Mouse (Mus musculus): ENCODE measurements at regions not wholly inside any gene's neighbourhood (a gene's known extent, or its start where the extent isn't known, plus 50 kb on each side); places are given as distances from the start of the nearest gene placed in this dataset.

DNA sequence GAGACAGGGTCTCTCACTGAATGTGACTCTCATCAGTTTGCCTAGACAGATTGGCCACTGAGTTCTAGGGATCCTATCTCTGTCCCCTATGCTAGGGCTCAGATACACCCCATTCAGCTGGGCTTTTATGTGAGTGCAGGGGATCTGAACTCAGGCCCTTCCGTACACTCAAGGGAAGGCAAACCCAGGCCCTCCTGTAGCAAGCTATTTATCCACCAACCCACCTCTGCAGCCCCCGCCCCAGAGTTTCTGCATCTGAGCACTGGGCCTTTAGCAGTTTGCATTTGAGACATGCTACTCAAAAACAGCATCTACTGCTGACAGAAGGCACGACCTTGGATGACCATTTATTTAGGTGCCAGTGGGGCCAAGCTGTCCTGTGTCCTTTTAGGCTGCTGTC is 253.0 kb upstream of the Runx1 start:
- DNase-seq (ENCODE audit: low read depth, low spot score), result no peak

DNA sequence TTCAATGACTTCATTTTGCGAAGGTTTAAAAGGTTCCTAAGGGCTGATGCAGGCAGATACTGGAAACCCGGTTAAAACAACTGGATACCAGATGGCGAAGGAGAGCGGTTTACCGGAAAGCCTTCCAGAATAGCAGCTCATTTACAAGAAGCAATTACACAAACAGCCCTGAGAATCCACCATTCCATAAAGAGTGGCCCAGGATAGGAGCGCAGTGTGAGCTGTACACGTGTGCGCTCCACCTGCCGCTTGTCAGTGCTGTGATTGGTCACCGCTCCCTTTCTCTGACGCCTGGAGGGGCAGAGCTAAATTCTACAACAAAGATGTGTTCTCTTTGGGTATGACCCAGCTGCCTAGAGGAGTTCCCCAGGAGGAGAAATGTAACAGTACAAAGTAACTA is 249.5 kb upstream of the Runx1 start:
- DNase-seq (ENCODE audit: low read depth, low spot score), result no peak

DNA sequence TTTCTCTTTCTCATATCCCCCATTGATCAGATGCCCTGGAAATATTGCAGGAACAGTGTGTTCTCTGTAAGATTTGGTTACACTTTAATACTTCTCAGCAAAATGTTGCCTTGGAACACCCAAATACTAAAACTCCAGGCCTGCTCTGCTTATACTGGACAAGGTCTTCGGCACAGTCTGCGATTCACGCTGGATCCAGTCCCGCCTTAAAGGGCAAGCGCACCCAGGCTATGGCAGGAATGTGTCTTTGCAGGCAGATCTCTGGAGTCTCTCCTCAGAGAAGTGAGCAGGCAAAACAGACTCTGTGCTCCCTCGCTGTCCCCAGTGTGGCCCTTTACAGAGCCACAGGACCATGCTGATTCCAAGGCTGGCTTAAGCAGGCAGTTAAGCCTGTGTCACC is 246.2 kb upstream of the Runx1 start:
- DNase-seq (ENCODE audit: low read depth, low spot score), result no peak

DNA sequence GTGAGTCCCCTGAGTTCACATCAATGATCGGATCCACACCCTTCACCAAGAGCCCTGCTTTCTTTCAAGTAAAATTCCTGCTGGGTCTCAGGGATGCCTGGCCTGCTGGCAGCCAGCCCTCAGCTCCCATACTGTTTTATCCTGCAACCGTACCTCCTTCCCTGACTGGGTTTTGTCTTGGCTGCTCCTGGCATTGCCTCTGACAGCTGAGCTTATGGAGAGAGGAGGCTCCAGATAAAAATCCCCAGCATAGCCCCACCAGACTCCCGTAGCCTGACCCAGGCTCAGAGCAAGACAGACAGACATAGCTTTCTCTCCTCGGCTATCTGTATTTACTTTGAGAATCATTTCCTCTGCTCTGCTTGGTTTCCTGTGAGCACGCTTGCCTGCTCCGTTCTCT is 245.8 kb upstream of the Runx1 start:
- DNase-seq (ENCODE audit: low read depth, low spot score), result no peak

DNA sequence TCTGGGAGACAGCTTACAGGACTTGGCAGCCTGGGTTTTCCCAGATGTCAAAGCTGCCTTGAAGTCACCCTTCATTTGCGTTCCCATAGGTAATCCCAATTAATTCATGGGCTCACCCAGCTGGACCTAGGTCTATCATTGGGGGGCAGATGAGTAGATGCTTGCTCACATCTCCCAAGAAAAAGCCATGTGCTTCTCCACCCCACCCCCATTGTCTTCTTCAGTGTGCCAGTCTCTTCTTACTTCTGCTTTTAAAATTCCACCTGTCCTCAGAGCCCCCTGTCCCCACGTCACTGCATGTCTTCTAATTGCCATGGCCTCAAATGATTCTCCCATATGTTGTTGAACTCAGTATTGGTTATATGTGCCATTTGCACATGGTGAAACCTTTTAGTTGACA is 240.9 kb upstream of the Runx1 start:
- no peak for DNase-seq (ENCODE audit: low read depth, low spot score)

DNA sequence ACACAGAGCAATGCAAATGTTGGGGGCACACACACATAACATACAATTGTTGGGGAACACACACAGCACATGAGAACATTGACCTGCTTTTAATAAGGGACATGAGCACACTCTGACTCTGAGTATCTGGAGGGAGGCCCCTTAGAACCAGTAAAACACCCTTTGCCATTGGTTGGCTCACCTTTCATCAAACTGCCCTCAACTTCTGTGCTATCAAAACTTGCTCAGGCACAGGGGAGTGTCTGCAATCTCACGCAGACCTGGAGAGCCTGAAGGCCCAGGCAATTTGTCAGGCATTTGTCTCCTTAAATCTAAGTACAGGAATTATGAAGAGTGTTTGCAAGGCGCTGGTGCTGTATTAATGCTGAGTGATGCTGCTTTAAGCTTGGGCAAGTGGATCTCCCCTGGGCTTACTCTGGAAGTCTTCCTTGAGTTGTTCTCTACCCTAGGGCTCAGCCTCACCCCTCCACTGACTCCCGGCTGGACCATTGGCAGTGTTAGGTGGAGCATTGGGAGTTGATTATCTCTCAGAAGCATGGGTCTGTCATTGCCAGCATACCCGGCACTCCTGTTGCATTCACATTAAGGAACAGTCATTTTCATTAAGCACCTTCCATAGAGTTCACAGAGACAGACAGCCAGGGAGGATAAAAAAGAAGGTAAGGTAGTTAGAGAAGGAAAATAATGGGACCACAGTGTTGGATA is 235.7 kb upstream of the Runx1 start:
- DNase-seq (ENCODE audit: low read depth, low spot score), result no peak

DNA sequence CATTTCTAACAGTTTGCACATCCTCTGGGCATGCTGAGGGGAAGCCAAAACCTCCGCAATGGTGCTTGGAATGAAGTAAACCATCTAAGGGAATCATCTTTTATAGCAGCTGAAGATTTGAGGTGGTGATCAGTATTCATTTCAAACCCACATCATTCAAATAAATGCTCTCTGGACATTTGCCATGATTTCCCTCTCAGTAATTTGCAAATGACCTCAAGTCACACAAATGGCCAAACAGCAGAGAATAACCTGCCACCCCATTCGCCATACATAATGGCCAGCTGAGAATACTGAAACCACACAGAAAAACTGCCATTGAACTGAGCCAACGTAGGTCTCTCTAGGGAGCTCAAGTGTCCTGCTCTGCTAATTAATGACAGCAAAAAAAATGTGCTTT is 230.3 kb upstream of the Runx1 start:
- no peak for DNase-seq (ENCODE audit: low read depth, low spot score)

DNA sequence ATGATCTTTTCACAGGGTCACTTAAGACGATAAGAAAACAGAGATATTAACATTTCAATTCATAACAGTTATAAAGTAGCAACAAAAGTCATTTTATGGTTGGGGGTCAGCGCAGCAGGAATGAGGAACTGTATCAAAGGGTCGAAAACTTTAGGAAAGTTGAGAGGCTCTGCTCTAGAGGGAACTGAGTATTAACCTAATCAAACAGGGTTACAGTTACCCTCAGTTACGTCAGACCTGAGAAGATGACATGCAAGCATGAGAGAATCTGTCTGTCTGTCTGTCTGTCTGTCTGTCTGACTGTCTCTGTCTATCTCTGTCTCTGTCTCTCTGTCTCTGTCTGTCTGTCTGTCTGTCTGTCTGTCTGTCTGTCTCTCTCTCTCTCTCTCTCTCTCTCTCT is 229.6 kb upstream of the Runx1 start:
- no peak for DNase-seq (ENCODE audit: low read depth, low spot score)

DNA sequence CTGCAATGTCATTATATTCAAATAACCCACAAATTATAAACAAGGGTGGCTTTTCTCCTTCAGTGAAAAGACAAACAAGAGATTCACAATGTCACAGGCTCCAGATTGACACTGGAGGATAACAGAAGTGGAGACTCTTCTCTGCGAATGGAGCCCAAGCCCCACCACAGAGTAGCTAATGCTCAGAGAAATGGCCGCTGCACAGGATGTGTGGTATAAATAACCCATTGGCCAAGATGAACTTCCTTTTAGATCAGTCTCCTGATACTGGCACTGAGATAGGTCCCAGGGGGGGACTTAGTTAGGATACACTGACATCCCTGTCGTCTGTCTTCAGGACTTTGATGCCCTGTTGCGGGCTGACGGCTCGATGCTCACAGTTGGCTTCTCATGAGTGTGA is 225.3 kb upstream of the Runx1 start:
- no peak for DNase-seq (ENCODE audit: low read depth, low spot score)

DNA sequence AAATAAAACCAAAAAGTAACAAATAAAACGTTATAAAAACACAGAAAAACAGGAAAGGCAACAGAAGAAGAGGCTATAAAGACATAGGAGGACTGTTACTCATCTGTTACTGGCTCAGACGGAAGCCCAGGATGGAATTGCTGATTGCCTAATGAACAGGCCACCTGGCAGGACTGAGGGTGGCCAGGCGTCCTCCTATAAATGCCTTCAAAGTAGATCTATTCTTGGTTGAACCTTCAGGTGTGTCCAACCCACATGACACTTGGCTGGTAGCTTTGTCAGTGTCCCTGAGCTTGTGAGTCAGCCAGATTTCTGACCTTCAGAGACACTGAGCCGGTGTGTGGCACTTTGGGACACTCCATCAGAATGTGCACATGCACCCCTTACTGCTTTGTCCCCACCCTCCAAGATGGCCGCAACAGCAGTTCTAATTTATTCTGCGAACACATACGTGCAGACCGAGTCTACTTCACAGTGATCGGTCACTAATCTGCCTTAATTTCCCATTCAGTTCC is 222.5 kb upstream of the Runx1 start:
- DNase-seq (ENCODE audit: low read depth, low spot score), result no peak

DNA sequence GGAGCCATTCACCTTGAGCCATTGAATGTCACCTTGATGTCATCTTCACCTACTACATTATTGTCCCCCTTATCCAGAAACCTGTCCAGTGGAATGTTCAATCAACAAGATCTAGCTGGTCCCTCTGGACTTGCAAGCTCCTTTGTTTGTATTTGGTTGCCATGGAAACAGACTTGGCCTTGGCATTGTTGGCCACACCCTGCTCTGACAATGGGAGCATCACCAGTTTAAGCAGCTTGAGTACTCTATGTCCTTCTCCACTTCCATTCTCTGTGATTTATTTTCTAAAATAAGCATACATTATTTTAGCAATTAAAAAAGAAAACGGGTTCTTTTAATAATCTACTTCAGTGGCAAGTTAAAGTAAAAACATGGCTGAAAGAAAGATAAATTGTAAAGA is 221.6 kb upstream of the Runx1 start:
- DNase-seq (ENCODE audit: low read depth, low spot score), result no peak

DNA sequence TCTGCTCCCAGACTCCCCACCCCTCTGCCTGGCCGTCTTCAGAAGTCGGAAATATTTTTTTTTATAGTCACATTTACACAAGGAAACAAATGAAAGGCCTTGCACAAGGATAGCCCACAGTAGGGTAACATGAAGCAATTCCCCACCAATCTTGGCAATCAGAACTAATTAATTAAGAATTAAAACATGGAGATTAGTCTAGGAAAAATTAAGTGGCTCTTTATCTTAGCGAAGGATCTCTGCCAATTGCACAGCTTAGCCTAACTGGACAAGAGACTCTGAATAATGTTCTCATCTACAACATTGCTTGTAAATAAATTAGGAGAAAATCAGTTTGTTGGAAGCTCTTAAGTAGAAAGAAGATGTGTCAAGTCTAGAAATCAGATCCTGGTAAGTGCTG is 220.3 kb upstream of the Runx1 start:
- DNase-seq (ENCODE audit: low read depth, low spot score), result no peak

DNA sequence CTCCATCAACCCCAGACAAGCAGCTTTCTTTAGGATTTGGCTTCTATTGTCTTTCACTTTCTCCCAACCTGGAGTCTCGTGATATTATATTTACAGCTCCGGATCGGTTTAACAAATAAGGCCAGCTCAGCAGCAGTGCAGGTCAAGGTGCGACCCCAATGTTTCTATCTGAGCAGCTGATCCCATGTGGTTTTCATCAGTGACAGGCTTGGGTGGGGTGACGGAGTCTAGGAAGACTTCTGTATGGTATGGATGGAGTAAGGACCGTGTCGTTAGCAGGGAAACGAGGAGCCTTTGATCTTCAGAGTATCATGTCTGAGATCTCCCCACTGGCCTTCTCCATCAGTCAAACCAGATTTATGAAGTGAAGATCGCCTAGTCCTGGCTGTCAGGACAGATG is 217.4 kb upstream of the Runx1 start:
- no peak for DNase-seq (ENCODE audit: low read depth, low spot score)

DNA sequence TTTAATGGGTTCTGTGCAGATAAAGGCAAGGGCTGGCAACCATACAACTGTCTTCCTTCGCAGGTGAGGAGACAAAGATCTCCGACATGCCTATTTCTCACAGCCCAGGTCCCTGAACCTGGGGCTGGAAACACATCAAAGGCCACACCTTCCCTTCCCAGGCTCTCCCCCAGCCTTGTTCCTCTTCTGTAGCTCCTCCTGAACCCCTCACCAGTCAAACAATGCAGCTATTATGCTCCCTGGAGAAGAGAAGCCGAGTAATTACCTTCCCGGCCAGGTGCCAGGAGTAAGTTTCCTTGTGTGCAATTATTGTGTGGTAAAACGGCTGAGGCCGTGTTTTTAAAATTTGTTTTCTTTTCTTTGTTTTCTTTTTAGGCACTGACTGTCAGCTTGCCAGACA is 217.0 kb upstream of the Runx1 start:
- no peak for DNase-seq (ENCODE audit: low read depth, low spot score)

DNA sequence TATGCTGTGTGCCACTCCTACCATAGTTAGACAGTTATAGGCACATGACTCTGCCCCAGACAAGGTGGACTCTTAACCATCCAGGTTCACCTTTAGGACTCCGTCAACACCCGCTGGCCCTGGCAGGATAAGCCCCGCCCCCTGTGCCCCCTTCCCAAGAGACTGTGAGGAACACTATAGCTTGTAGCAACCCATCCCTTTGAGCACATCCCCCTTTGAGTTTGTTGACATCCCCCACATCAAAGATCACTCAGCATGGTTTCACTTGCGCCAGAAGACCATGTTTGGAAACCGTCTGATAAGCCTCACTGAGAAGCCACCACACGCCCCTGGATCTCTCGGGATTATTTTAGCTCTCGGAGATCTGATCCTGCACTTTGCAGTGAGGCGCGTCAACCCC is 216.5 kb upstream of the Runx1 start:
- DNase-seq (ENCODE audit: low read depth, low spot score), result no peak

DNA sequence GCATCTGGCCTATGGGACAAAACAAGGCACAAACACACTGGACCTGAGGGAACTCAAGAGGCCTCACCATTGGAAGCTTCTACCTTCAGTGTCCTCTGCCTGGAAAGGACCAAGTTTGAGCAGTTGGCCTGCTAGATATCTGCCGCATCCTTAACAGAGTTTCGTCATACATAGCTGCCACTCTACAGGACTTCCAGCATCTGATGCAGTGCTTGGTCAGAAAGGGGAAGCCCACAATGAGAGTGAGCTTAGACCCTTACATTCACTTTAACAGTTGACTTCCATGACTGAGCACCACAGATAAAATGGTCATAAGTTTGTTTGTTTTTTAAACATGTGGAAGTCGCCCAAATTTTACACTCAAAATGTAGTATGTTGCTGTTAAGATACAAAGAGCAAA is 215.9 kb upstream of the Runx1 start:
- DNase-seq (ENCODE audit: low read depth, low spot score), result no peak

DNA sequence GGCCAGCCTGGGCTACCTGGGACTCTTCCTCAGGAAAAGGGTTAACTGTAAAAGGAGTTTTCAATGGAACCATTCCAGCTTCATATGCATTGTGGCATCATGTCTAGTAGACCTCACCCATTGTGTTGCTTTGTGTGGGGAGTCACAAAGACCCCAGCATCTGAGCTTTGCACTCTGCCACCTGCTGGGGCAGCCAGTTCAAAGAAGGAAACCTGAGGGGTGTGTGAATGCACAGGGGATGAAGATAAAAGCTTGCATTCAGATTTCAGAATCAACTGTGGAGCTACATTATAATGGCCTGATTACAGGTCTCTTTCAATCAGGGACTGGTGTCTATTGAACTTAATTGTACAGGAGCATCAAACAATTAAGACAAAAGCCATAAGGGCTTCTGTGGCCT is 215.4 kb upstream of the Runx1 start:
- DNase-seq (ENCODE audit: low read depth, low spot score), result no peak

DNA sequence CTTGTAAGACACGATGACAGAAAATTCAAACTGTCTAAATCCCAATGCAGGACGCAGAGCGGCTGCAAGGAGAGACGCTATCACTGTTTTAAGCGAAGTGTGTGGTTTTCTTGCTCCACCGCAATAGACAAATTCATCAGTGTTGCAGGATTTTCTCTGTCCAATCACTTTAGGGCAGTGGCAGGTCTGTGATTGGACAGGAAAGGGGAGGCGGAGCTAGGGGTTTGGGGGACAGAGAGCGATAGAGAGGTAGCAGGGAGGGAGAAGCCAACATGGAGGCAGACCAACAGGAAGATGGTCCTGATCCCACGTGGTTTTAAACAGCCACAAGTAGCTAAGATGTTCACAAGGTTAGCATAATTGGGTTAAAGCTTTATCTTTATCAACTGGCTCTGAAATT is 209.7 kb upstream of the Runx1 start:
- DNase-seq (ENCODE audit: low read depth, low spot score), result no peak

DNA sequence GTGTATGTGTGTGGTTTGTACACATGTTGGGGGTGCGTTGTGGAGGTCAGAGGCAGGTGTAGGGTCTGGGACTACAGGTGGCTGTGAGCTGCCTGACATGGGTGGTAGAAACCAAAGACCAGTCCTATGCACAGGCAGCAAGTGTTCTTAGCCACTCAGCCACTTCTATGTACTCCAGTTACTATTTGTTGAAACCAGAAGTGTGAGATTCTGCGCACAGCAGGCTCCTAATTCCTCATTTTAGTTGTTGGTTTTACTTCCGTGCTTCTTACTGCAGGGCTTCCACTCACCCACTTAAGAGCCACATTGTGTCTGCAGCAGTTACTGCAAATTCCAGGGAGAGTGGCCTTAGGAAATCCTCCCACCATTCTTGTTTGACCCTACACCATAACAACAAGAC is 208.0 kb upstream of the Runx1 start:
- DNase-seq (ENCODE audit: low read depth, low spot score), result no peak

DNA sequence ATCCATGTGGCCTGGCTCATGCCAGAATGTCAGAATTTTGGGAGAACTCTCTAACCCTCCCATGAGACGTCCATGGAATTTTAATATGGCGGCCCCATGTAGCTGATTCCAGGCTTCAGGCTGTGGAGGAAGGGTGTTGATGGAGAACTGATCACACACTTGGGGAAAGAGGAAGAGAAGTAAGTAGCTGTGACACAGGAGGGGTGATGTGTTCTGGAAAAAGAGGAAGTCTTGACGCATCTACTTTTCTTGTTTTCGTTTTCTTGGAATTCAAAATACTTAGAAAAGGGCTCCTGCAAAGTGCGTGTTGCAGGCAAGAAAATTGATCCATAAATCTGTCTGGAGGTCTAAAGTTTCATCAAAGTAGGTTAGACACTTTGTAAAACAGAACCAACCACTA is 205.7 kb upstream of the Runx1 start:
- no peak for DNase-seq (ENCODE audit: low read depth, low spot score)

DNA sequence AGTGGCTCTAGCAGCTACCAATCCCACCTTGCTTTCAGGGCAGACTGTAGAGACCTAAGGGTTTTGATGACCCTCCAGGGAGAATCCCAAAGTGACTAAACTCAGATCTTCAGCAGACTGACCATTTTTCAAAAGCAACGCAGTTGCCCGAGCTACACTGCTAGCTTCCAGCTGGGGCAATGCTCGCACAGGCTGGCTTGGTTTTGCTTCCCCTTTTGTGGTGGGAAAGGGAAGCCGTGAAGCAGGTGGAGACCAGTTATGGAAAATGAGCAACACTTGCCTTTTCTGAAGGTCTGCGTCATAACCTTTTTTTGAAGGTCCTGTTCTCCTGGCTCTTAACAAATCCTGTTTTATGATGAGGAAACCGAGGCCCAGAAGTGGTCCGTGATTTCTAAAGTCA is 202.7 kb upstream of the Runx1 start:
- no peak for DNase-seq (ENCODE audit: low read depth, low spot score)

DNA sequence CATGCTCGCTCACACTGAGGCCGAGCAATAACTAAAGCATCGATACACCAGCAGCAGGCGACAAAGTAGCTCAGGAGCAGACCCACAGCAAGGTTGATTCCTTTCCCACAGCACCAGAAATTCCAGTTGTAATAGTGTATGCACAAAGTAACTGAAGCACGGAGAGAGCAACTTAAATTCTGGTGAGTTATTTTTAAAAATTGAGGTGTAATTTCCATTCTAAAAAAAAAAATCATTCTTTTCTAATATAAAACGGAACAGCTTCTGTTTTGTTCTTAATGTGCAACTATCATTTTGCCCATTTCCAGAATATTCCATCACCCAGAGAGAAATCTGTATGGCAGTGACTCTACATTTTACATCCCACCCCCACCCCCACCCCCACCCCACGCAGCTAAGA is 202.1 kb upstream of the Runx1 start:
- DNase-seq (ENCODE audit: low read depth, low spot score), result no peak

DNA sequence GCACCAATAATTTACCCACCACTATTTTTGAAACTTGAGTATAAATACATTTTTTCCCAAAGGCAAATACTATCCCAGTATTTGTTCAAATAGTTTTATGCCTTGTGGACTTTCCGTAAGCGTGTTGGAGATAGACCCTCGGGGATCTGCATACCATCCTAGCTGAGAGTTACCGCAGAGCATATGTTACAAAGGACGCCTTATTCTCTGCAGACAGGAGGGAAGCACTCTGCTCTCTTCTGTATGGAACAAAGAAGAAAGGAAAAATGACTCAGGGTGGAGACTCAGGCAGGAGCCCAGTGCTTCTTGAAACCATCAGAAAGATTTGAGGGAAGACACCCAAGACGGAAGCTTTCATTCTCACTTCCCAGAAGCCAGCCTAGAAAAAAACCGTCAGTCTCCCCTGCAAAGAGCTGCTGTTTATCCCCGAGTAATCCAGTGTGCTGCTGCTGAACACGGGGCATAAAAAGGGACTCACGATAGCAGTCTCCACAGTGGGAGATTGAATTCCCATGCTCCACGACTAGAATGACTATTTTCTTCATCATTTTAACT is 200.2 kb upstream of the Runx1 start:
- no peak for DNase-seq (ENCODE audit: low read depth, low spot score)

Measured in CD4-positive helper T cell, adult 2 months (primary cell).